Mouse (Mus musculus): ENCODE data around the gene Sbds.

DNA sequence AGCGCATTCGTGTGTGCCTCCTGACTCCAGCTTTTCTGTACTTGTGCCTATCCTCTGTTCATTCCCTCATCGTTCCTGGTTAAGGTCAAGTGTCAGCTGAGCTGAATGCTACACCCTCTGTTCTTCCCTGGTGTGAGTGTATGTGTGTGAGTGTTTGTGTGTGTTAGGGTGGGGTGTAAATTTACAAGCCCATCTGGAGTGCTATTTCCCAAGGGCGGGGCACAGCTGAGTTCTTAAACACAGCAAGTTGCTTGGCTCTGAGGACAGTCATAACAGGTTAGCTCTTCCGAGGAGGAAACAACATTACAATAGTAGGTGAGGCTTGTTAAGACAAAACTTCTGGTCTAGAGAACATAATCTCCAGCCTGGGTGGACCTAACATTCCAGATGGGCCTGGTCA is 37.0 kb downstream of the Sbds start:
- TF ChIP-seq POLR2A (IDR thresholded peaks at IDR 0.05; ENCODE audit: low read depth, low read length) (no peak), CTCF (conservative IDR thresholded peaks at IDR 0.05; ENCODE audit: insufficient read depth, insufficient read length, low read depth, low read length) (no peak)

Measured in kidney, adult 2 months (tissue).